Mouse (Mus musculus) embryonic facial prominence, embryonic 12.5 days (tissue): ENCODE measurements at regions not wholly inside any gene's neighbourhood (a gene's known extent, or its start where the extent isn't known, plus 50 kb on each side); places are given as distances from the start of the nearest gene placed in this dataset.
A peak's percentile ranks its signal among the peaks of the same experiment; 100 is the strongest.

ENCODE experiments used
- ATAC-seq: fragments of 200-750 bp; cut with Nextera tagmentation; 2 replicates; pipeline ENCODE4 v1.8.0; 2017; ENCODE audit not compliant: insufficient number of reproducible peaks, insufficient read depth, low FRiP score, low TSS enrichment
- H3K27ac ChIP-seq: fragments of 300-500 bp; sonication (generic); 2 replicates; pipeline ENCODE4 v1.5.1; 2016; ENCODE audit warnings: mild to moderate bottlenecking
- H3K27me3 ChIP-seq: fragments of 300-500 bp; sonication (generic); 2 replicates; pipeline ENCODE4 v1.6.1; 2016; ENCODE audit warnings: mild to moderate bottlenecking, moderate library complexity
- H3K36me3 ChIP-seq: fragments of 300-500 bp; sonication (generic); 2 replicates; pipeline ENCODE4 v1.6.1; 2016; ENCODE audit warnings: mild to moderate bottlenecking
- H3K4me1 ChIP-seq: fragments of 300-500 bp; sonication (generic); 2 replicates; pipeline ENCODE4 v1.6.1; 2016
- H3K4me2 ChIP-seq: fragments of 300-500 bp; sonication (generic); replicated peaks from 2 replicates; pipeline ENCODE4 v1.6.1; 2016; ENCODE audit warnings: mild to moderate bottlenecking, moderate library complexity
- H3K4me3 ChIP-seq: fragments of 300-500 bp; sonication (generic); 2 replicates; pipeline ENCODE4 v1.5.1; 2016; ENCODE audit warnings: mild to moderate bottlenecking
- H3K9ac ChIP-seq: fragments of 300-500 bp; sonication (generic); 2 replicates; pipeline ENCODE4 v1.6.1; 2016; ENCODE audit warnings: mild to moderate bottlenecking, moderate library complexity
- H3K9me3 ChIP-seq: fragments of 300-500 bp; sonication (generic); 2 replicates; pipeline ENCODE4 v1.6.1; 2016; ENCODE audit warnings: mild to moderate bottlenecking, moderate library complexity
- WGBS: fragments of 180-500 bp; shearing (Covaris S2); methylation state at CpG from one replicate; pipeline ENCODE4 v1.1.7; 2016; 5-methylcytosine and 5-hydroxymethylcytosine counted together

DNA sequence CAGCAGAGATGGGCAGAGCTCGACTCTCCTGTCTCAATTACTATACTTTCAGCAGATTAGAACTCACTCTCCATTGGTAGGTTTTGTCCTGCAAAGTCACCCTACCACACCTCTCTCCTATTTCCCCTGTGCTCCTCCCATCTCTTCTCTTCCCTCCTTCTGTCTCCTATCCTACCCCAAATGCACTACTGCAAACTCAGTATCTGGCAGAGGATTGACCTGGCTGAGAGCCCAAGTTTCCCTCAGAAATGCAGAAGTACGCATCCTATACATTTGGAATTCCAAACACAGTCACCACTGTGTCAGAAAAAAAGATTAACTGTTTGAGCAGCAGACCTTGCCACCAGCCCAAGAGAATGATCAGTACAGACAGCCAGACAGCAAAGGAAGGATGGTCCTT is 163.4 kb downstream of the Rpl10-ps3 start:
- H3K9me3 ChIP-seq = no peaks in the 10 kb centered on the region
- H3K4me2 ChIP-seq = no peak overlapping the region
- WGBS = 62% methylated on average over 2 of the region's 2 CpGs
- no peak overlapping the region for H3K27ac ChIP-seq
- no peak overlapping the region for H3K9ac ChIP-seq
- H3K4me3 ChIP-seq = no peak overlapping the region
- no peak for ATAC-seq
- no peaks in the 10 kb centered on the region for H3K36me3 ChIP-seq
- H3K27me3 ChIP-seq = no peaks in the 10 kb centered on the region
- no peaks in the 10 kb centered on the region for H3K4me1 ChIP-seq

DNA sequence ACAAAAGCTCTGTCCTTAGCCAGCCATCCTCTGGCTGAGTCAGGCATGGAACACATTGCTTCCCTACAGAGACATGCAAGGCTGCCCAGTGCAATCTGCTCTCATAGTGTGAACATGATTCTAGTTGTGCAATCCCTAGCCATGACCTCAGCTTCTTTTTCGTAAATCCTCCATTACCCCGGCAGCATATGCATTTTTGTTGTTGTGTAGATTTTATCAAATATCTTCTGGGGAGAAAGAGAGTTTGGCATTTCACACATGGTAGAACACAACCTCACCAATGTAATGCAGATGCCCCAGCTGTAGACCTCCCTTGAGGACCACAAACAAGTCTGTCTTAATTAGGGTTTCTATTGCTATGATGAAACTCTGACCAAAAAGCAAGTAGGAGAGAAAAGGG is 168.6 kb downstream of the Rpl10-ps3 start:
- 84% methylated on average over 2 of the region's 2 CpGs for WGBS
- no peaks in the 10 kb centered on the region for H3K27me3 ChIP-seq
- peaks cover 4% of the 10 kb centered on the region; the same call in 1 of the 2 replicates for H3K4me1 ChIP-seq
- no peaks in the 10 kb centered on the region for H3K36me3 ChIP-seq
- no peak overlapping the region for H3K9ac ChIP-seq
- H3K9me3 ChIP-seq = no peaks in the 10 kb centered on the region
- no peak for ATAC-seq
- no peak overlapping the region for H3K4me2 ChIP-seq
- no peak overlapping the region for H3K4me3 ChIP-seq
- H3K27ac ChIP-seq = no peak overlapping the region

DNA sequence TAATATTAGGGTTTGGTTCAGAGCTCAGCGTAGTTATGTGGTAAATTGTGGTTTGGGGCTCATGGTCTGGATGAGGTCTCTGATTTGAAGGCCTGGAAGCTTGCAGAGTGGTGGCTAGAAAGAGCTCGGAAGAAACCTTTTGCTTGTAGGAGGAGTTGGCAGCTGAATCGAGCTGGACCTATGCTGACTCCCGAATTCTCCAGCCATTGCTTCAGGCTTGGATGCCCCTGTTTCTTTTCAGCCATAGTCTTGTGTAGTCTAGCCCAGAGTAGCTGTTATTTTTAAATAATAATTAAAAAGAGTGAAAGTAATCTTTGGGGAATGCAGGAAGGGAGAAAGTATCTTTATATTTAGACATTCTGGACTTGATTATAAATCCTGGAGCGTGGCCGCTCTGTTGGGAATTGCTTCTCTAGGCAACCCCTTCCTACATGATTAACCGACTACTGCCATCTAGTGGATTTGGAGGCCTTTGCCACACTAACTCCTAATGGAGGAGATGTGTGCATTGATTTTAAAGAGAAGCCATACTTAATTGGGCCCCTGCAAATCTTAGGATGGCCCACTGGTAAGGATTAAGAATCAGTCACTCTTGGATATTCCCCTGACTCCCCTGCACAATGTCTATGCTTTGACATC is 172.8 kb downstream of the Rpl10-ps3 start:
- no peak for ATAC-seq
- H3K4me1 ChIP-seq = peaks cover 4% of the 10 kb centered on the region; the same call in 1 of the 2 replicates
- H3K36me3 ChIP-seq = no peaks in the 10 kb centered on the region
- no peak overlapping the region for H3K9ac ChIP-seq
- no peak overlapping the region for H3K27ac ChIP-seq
- H3K4me3 ChIP-seq = no peak overlapping the region
- no peaks in the 10 kb centered on the region for H3K9me3 ChIP-seq
- 20% methylated on average over 7 of the region's 7 CpGs for WGBS
- peak overlapping the region; percentile 19 for H3K4me2 ChIP-seq
- no peaks in the 10 kb centered on the region; the same call in 1 of the 2 replicates for H3K27me3 ChIP-seq

DNA sequence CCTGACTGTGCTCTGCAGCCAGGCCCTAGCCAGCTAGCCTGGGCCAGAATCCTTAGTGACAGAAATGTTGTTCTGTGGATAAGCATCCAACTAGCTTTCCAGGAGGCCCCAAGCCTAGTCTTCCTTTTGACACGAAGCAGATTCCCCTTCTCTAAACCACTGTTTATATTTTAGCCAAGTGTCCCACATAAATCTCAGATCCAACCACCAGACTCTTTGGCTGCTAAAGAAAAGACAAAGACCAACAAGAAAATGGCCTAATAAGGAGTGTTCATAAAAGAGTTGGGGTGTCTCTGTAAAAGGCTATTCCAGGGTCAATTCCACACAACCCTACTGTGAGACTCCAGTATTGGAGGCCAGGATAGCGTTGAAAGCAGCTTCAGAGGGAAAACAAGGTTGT is 173.6 kb downstream of the Rpl10-ps3 start:
- Histone ChIP-seq H3K4me1 (peaks cover 4% of the 10 kb centered on the region; the same call in 1 of the 2 replicates), H3K4me3 (no peak overlapping the region), H3K9me3 (no peaks in the 10 kb centered on the region), H3K27me3 (no peaks in the 10 kb centered on the region; the same call in 1 of the 2 replicates), H3K36me3 (no peaks in the 10 kb centered on the region), H3K4me2 (no peak overlapping the region), H3K27ac (no peak overlapping the region), H3K9ac (no peak overlapping the region)
- ATAC-seq = no peak
- 77% methylated on average over 2 of the region's 2 CpGs for WGBS

DNA sequence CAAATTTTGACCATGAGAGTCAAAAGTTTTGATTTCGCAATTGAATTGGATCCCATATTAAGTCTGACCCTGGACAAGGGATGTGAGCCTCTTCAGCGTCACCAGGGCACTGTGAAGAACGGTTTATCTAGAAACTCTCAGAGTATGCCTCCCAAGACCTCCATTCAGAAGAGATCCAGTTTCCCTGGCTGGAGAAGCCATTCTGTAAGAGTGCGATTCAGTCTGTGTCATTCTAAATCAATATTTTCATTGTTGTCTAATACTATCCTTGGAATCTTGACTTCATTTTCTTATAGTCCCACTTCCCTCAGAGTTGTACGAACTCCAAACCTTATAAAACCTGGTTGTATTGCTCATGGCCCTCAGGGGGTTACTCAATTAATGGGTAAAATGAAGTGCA is 174.1 kb downstream of the Rpl10-ps3 start:
- Histone ChIP-seq H3K4me1 (peaks cover 4% of the 10 kb centered on the region; the same call in 1 of the 2 replicates), H3K27ac (no peak overlapping the region), H3K9me3 (no peaks in the 10 kb centered on the region), H3K4me2 (no peak overlapping the region), H3K27me3 (no peaks in the 10 kb centered on the region; the same call in 1 of the 2 replicates), H3K9ac (no peak overlapping the region), H3K36me3 (no peaks in the 10 kb centered on the region), H3K4me3 (no peak overlapping the region)
- WGBS = 91% methylated on average over 5 of the region's 5 CpGs
- no peak for ATAC-seq

DNA sequence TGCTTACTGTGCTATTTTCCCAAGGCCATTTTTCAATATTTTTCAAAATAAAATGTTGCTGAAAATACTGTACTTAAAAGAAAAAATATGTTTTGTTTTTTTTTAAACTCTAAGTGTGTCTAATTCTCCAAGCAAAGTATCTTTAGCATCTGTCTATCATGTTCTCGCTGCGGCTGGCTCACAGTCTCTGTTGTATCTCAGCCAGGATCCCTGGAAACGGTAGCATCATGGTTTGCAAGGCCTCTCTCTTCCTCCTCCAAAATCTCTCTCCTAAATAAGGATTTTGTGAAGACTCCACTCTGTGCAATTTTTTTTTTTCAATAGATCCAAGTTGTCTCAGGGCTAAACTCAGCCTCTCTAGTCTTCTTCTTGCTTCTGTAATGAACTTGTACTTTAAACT is 190.2 kb downstream of the Rpl10-ps3 start:
- no peaks in the 10 kb centered on the region for H3K36me3 ChIP-seq
- 89% methylated on average over 3 of the region's 3 CpGs for WGBS
- no peak overlapping the region for H3K9ac ChIP-seq
- H3K27ac ChIP-seq = no peak overlapping the region
- no peak overlapping the region for H3K4me3 ChIP-seq
- no peaks in the 10 kb centered on the region for H3K9me3 ChIP-seq
- ATAC-seq = no peak
- H3K4me1 ChIP-seq = no peaks in the 10 kb centered on the region
- H3K4me2 ChIP-seq = no peak overlapping the region
- H3K27me3 ChIP-seq = no peaks in the 10 kb centered on the region

DNA sequence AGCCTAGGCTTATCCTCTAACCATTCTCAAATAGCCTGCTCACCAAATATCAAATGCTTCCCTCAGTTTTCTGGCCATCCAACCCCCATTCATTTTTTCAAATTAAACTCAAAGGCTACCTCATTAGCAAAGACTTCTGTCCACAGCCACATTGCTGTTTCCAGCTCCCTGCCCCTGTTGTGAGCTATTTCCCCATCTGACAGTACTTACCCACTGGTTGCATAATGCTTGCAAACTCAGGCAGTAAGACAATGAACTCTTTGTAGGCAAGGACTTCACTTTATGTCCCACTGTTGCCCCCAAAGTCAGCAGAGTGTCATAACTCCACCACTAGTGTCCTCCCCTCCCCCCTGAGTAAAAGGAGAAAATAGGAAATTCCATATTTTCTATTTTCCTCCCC is 194.7 kb downstream of the Rpl10-ps3 start:
- no peaks in the 10 kb centered on the region for H3K36me3 ChIP-seq
- H3K9me3 ChIP-seq = no peaks in the 10 kb centered on the region
- no peak overlapping the region for H3K9ac ChIP-seq
- H3K27me3 ChIP-seq = no peaks in the 10 kb centered on the region
- no peak overlapping the region for H3K27ac ChIP-seq
- no peaks in the 10 kb centered on the region for H3K4me1 ChIP-seq
- no peak overlapping the region for H3K4me3 ChIP-seq
- no peak overlapping the region for H3K4me2 ChIP-seq
- ATAC-seq = no peak

DNA sequence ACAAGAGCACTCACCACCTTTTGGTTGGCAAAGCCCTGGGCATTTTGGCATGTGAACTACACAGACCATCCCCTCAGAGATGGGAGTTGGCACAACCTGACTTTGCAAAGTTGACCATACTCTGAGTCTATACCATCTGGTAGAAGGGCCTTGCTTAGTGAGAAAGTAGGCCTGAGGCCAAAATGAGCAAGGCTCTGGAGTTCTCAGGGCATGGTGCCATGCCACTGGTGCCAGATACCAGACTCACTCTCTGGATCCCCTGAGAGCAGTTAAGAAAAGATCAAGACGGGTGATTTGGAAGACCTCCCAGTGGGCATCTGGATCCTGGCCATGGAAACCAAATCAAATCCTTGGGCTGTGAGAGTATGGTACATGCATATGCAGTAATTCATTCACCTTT is 202.0 kb downstream of the Rpl10-ps3 start:
- ATAC-seq = no peak
- Histone ChIP-seq H3K27me3 (no peaks in the 10 kb centered on the region), H3K36me3 (no peaks in the 10 kb centered on the region), H3K4me2 (no peak overlapping the region), H3K27ac (no peak overlapping the region), H3K4me3 (no peak overlapping the region), H3K9ac (no peak overlapping the region), H3K4me1 (peaks cover 23% of the 10 kb centered on the region), H3K9me3 (no peaks in the 10 kb centered on the region)
- WGBS = 65% methylated on average over 1 of the region's 1 CpGs

DNA sequence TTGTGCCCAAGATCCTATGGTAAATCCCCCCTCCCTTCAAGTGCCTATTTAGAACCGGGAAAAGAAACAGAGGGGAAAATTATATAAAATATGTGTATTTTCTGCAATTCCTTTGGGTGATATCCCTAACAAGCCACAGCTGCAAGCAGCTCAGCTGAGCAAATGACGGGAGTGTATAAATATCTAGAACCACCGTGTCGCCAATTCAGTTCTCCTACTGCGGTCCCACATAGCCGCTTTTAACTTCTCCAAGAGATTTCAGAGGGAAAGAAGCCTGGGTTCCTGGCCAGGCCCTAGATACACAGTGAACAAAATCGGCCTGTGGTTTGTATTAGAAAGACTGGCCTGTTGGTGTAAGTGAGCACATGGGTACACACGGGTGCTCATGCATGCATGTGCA is 202.7 kb downstream of the Rpl10-ps3 start:
- H3K4me1 ChIP-seq = peaks cover 23% of the 10 kb centered on the region
- ATAC-seq = no peak
- 61% methylated on average over 8 of the region's 8 CpGs for WGBS
- H3K27ac ChIP-seq = peak overlapping the region; percentile 54; the same call in 1 of the 2 replicates
- H3K36me3 ChIP-seq = no peaks in the 10 kb centered on the region
- H3K27me3 ChIP-seq = no peaks in the 10 kb centered on the region
- H3K9me3 ChIP-seq = no peaks in the 10 kb centered on the region
- H3K4me2 ChIP-seq = no peak overlapping the region
- H3K4me3 ChIP-seq = no peak overlapping the region
- no peak overlapping the region for H3K9ac ChIP-seq

DNA sequence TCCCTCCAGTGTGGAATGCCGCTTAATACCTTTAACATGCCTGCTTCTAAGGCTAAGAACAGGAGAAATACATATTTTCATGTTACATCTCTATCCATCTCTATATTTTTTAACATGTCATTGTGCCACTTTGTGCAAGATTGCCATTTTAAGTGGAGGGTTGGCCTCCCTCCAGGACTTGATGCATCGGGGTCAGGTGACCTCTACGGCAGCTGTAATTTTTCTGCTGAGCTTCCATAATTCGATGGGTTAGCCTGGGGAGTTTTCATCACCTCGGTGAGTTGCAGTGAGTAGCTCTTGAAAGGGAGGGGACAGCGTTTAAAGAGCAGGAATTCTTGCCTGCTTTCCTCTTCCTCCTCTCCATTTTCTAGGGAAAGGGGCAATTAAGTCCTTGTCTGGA is 203.6 kb downstream of the Rpl10-ps3 start:
- peaks cover 23% of the 10 kb centered on the region for H3K4me1 ChIP-seq
- no peaks in the 10 kb centered on the region for H3K9me3 ChIP-seq
- H3K27ac ChIP-seq = no peak overlapping the region
- 46% methylated on average over 6 of the region's 6 CpGs for WGBS
- ATAC-seq = no peak
- no peaks in the 10 kb centered on the region for H3K36me3 ChIP-seq
- no peak overlapping the region for H3K4me3 ChIP-seq
- H3K4me2 ChIP-seq = no peak overlapping the region
- H3K27me3 ChIP-seq = no peaks in the 10 kb centered on the region
- no peak overlapping the region for H3K9ac ChIP-seq

DNA sequence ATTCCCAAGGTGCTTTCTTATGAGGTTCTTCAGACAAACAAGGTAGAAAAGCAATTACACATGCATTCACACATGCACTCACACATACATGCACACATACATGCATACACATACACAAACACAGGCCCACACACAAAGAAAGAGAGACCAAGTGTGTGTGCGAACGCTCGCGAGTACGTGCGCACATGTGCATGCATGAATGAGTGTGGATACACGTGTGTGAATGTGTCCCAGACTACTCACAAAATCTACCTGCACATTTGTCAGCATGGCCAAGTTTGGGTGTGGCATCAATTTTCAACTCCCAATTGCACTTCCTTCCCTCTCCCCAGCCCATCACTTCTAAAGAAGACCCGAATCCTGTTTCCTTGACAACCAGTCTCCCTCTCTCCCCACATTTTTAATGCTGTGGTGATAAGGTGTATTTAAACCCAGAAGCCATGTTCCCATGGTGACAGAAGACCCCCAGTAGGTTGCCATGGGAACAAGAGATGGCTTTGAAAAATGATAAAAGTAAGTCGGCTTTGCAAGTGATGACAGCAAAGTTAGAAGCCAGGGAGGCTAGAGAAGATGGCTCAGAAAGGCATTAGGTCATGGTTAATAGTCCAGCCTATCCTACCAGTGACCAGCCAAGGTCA is 206.3 kb downstream of the Rpl10-ps3 start:
- Histone ChIP-seq H3K4me1 (peaks cover 23% of the 10 kb centered on the region), H3K27me3 (no peaks in the 10 kb centered on the region), H3K4me2 (no peak overlapping the region), H3K9me3 (no peaks in the 10 kb centered on the region), H3K9ac (no peak overlapping the region), H3K4me3 (no peak overlapping the region), H3K36me3 (no peaks in the 10 kb centered on the region), H3K27ac (no peak overlapping the region)
- 90% methylated on average over 9 of the region's 9 CpGs for WGBS
- ATAC-seq = no peak

DNA sequence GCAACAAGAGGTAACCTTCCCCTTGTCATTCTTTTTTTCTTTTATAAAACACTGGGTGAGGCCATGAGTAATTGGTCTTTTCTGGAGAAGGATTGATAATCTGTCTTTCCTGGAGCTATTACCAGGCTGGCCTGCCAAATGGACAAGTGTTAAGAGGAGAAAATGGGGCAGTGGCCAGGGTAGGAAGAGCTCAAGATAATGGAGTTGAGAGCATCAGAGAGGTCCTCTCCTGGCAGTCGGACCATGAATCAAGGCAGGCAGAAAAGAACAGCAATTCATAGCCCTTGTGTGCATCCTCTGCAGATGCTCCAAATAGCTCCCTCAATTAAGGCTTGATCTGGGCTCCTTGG is 208.2 kb downstream of the Rpl10-ps3 start:
- Histone ChIP-seq H3K27ac (no peak overlapping the region), H3K4me2 (no peak overlapping the region)
- WGBS = 68% methylated on average over 1 of the region's 1 CpGs

More for the DNA sequence above, 208.2 kb downstream of the Rpl10-ps3 start:
- no peak overlapping the region for H3K9ac ChIP-seq
- ATAC-seq = no peak
- H3K36me3 ChIP-seq = no peaks in the 10 kb centered on the region
- no peaks in the 10 kb centered on the region for H3K27me3 ChIP-seq
- H3K4me3 ChIP-seq = no peak overlapping the region
- H3K4me1 ChIP-seq = peaks cover 11% of the 10 kb centered on the region
- H3K9me3 ChIP-seq = no peaks in the 10 kb centered on the region
